Mouse (Mus musculus) stomach, embryonic 16.5 days (tissue): ENCODE data around the gene D3Ertd254e. TPM values are rescaled to one million over a fixed set of nuclear protein-coding genes. Genes with fewer than 3 reads are reported as not detected.

Experiments
- ATAC-seq: fragments of 200-750 bp; cut with Nextera tagmentation; 2 replicates; pipeline ENCODE4 v1.8.0; 2017; ENCODE audit warnings: moderate number of reproducible peaks, moderate TSS enrichment; ENCODE audit not compliant: insufficient read depth, low FRiP score
- H3K27ac ChIP-seq: fragments of 300-500 bp; sonication (generic); 2 replicates; pipeline ENCODE4 v1.5.1; 2014; ENCODE audit warnings: low read length
- H3K27me3 ChIP-seq: fragments of 300-500 bp; sonication (generic); 2 replicates; pipeline ENCODE4 v1.6.1; 2014; ENCODE audit warnings: low read length, control low read depth, mixed read lengths; ENCODE audit not compliant: control insufficient read depth, insufficient read depth
- H3K36me3 ChIP-seq: fragments of 300-500 bp; sonication (generic); 2 replicates; pipeline ENCODE4 v1.6.1; 2014; ENCODE audit warnings: low read length; ENCODE audit not compliant: control insufficient read depth, insufficient read depth
- H3K4me1 ChIP-seq: fragments of 300-500 bp; sonication (generic); 2 replicates; pipeline ENCODE4 v1.6.1; 2014; ENCODE audit warnings: low read length, control low read depth, mixed read lengths; ENCODE audit not compliant: control insufficient read depth, insufficient read depth
- H3K4me2 ChIP-seq: fragments of 300-500 bp; sonication (generic); 2 replicates; pipeline ENCODE4 v1.6.1; 2014; ENCODE audit warnings: low read depth, low read length, mixed read lengths
- H3K4me3 ChIP-seq: fragments of 300-500 bp; sonication (generic); replicated peaks from 2 replicates; pipeline ENCODE4 v1.5.1; 2014; ENCODE audit warnings: mild to moderate bottlenecking, low read length
- H3K9ac ChIP-seq: fragments of 300-500 bp; sonication (generic); 2 replicates; pipeline ENCODE4 v1.6.1; 2014; ENCODE audit warnings: low read length
- H3K9me3 ChIP-seq: fragments of 300-500 bp; sonication (generic); replicated peaks from 2 replicates; pipeline ENCODE4 v1.6.1; 2016; ENCODE audit warnings: low read length, control low read depth; ENCODE audit not compliant: control insufficient read depth
- WGBS: fragments of 180-500 bp; shearing (Covaris S2); extraction: QIAGEN DNeasy Blood & Tissue Kit; methylation state at CpG from one replicate; pipeline ENCODE4 v1.1.7; 2014; 5-methylcytosine and 5-hydroxymethylcytosine counted together
- polyA plus RNA-seq: library from polyadenylated mRNA; unstranded; fragments of >200 nt; fragmentation: Nextera tagmentation; extraction: Ambion mirVana; gene quantifications from 2 replicates; pipeline ENCODE4 v1.2.1, GENCODE M21; 2015

D3Ertd254e gene
- polyA plus RNA-seq, 1 experiment from 2014 or later, result 6.7 TPM

GRCm38 (mm10) chr3:36207520-36208264 is 56.9 kb downstream of the D3Ertd254e start:
- 67% methylated on average over 19 of the region's 19 CpGs for WGBS
- Histone ChIP-seq H3K9me3 (no peaks in the 10 kb centered on the region), H3K9ac (no peak overlapping the region), H3K27ac (no peak overlapping the region), H3K4me3 (no peak overlapping the region), H3K4me1 (no peaks in the 10 kb centered on the region), H3K4me2 (no peak overlapping the region), H3K27me3 (no peaks in the 10 kb centered on the region), H3K36me3 (no peaks in the 10 kb centered on the region)
- no peak for ATAC-seq

- no peak overlapping the region for H3K27ac ChIP-seq
- ATAC-seq, result no peak
- H3K4me1 ChIP-seq, result no peaks in the 10 kb centered on the region
- H3K9ac ChIP-seq, result no peak overlapping the region
- H3K9me3 ChIP-seq, result no peaks in the 10 kb centered on the region
- 55% methylated on average over 11 of the region's 11 CpGs for WGBS
- H3K4me2 ChIP-seq, result no peak overlapping the region
- no peaks in the 10 kb centered on the region for H3K27me3 ChIP-seq
- no peak overlapping the region for H3K4me3 ChIP-seq
- no peaks in the 10 kb centered on the region for H3K36me3 ChIP-seq
These were observed 59.1 kb downstream of the D3Ertd254e start for GRCm38 (mm10) chr3:36209776-36210555.

GRCm38 (mm10) chr3:36210939-36211338 is 60.1 kb downstream of the D3Ertd254e start:
- no peak overlapping the region for H3K9ac ChIP-seq
- no peaks in the 10 kb centered on the region for H3K36me3 ChIP-seq
- no peak overlapping the region for H3K4me2 ChIP-seq
- 30% methylated on average over 2 of the region's 2 CpGs for WGBS
- no peak overlapping the region for H3K27ac ChIP-seq
- no peak overlapping the region for H3K4me3 ChIP-seq
- no peaks in the 10 kb centered on the region for H3K27me3 ChIP-seq
- no peaks in the 10 kb centered on the region for H3K4me1 ChIP-seq
- H3K9me3 ChIP-seq, result no peaks in the 10 kb centered on the region
- no peak for ATAC-seq

- no peaks in the 10 kb centered on the region for H3K27me3 ChIP-seq
- H3K9me3 ChIP-seq, result no peaks in the 10 kb centered on the region
- no peak overlapping the region for H3K9ac ChIP-seq
- no peak for ATAC-seq
- H3K27ac ChIP-seq, result no peak overlapping the region
- H3K4me1 ChIP-seq, result no peaks in the 10 kb centered on the region
- 77% methylated on average over 4 of the region's 4 CpGs for WGBS
- H3K4me2 ChIP-seq, result no peak overlapping the region
- no peak overlapping the region for H3K4me3 ChIP-seq
- H3K36me3 ChIP-seq, result no peaks in the 10 kb centered on the region
These were observed 61.9 kb downstream of the D3Ertd254e start for GRCm38 (mm10) chr3:36212758-36213157.

Other genes with a start within 250 kb of the D3Ertd254e start
- 85.6 and 97.6 TPM in 2 replicates for gene Dcun1d1, start 213.6 kb upstream of the D3Ertd254e start, polyA plus RNA-seq
- gene Mccc1, start 150.3 kb upstream of the D3Ertd254e start, polyA plus RNA-seq, result 34.1 and 37.0 TPM in 2 replicates
- gene Ccdc144b, start 97.5 kb upstream of the D3Ertd254e start, polyA plus RNA-seq, result not detected in 2 replicates
- gene Acad9, start 85.0 kb upstream of the D3Ertd254e start, polyA plus RNA-seq, result 87.6 and 93.5 TPM in 2 replicates
- gene Qrfpr, start 71.3 kb downstream of the D3Ertd254e start, polyA plus RNA-seq, result not detected in 2 replicates